Mouse (Mus musculus) frontal cortex, adult 2 months (tissue): ENCODE data around the gene Mocs1. TPM values are rescaled to one million over a fixed set of nuclear protein-coding genes. Genes with fewer than 3 reads are reported as not detected.
"Not testable (repeated sequence)": the region's sequence is repeated elsewhere in the genome, so short reads cannot be mapped to it uniquely, and the experiment has no call there.

Experiments
- DNase-seq, 2 experiments: peaks; one replicate each; pipeline ENCODE4 v3.0.0; 2022; ENCODE audit warnings: low spot score in 1 of 2; ENCODE audit errors: extremely low spot score in 1 of 2
- polyA plus RNA-seq: library from polyadenylated mRNA; depleted of rRNA; stranded (reverse); fragments of >200 nt; gene quantifications from 2 replicates; pipeline ENCODE4 v1.2.3, GENCODE M21; 2012

The Mocs1 gene
- polyA plus RNA-seq, 1 experiment = 8.9 TPM

GRCm38 (mm10) chr17:49431176-49431575, 3.0 kb downstream of the Mocs1 start:
- DNase-seq = no peak

- no peak for DNase-seq
Measured at GRCm38 (mm10) chr17:49432071-49432711, 4.0 kb downstream of the Mocs1 start.

GRCm38 (mm10) chr17:49433071-49433470, 4.9 kb downstream of the Mocs1 start:
- DNase-seq = no peak

GRCm38 (mm10) chr17:49434236-49434635, 6.1 kb downstream of the Mocs1 start:
- DNase-seq = no peak

GRCm38 (mm10) chr17:49435081-49435480, 6.9 kb downstream of the Mocs1 start:
- no peak for DNase-seq

GRCm38 (mm10) chr17:49436631-49437030, 8.5 kb downstream of the Mocs1 start:
- no peak for DNase-seq

- not testable (repeated sequence) for DNase-seq
Measured at GRCm38 (mm10) chr17:49437306-49437705, 9.1 kb downstream of the Mocs1 start.

GRCm38 (mm10) chr17:49438822-49439574, 10.8 kb downstream of the Mocs1 start:
- DNase-seq = no peak

- no peak for DNase-seq
Measured at GRCm38 (mm10) chr17:49439706-49440105, 11.5 kb downstream of the Mocs1 start.

- DNase-seq = no peak
Measured at GRCm38 (mm10) chr17:49440331-49441130, 12.4 kb downstream of the Mocs1 start.

- not testable (repeated sequence) for DNase-seq
Measured at GRCm38 (mm10) chr17:49442841-49443240, 14.7 kb downstream of the Mocs1 start.

- no peak for DNase-seq
Measured at GRCm38 (mm10) chr17:49448570-49449229, 20.5 kb downstream of the Mocs1 start.

- no peak for DNase-seq
Measured at GRCm38 (mm10) chr17:49449230-49449608, 21.1 kb downstream of the Mocs1 start.

GRCm38 (mm10) chr17:49450922-49451321, 22.8 kb downstream of the Mocs1 start:
- DNase-seq = no peak

GRCm38 (mm10) chr17:49456334-49456733, 28.2 kb downstream of the Mocs1 start:
- no peak for DNase-seq

GRCm38 (mm10) chr17:49457833-49458232, 29.7 kb downstream of the Mocs1 start:
- DNase-seq = no peak

- DNase-seq = no peak
Measured at GRCm38 (mm10) chr17:49458386-49458785, 30.2 kb downstream of the Mocs1 start.

- no peak for DNase-seq
Measured at GRCm38 (mm10) chr17:49464884-49465283, 36.7 kb downstream of the Mocs1 start.

GRCm38 (mm10) chr17:49468223-49468622, 40.1 kb downstream of the Mocs1 start:
- peak; percentile 53 to 89 for DNase-seq

- no peak for DNase-seq
Measured at GRCm38 (mm10) chr17:49472626-49473025, 44.5 kb downstream of the Mocs1 start.

GRCm38 (mm10) chr17:49474051-49474450, 45.9 kb downstream of the Mocs1 start:
- peak; percentile 53 to 59 for DNase-seq
